Mouse (Mus musculus) thymus, adult 2 months (tissue): ENCODE data around the gene Pcyt1a. TPM values are rescaled to one million over a fixed set of nuclear protein-coding genes. Genes with fewer than 3 reads are reported as not detected.

Experiments
- DNase-seq: peaks from one replicate; pipeline ENCODE4 v3.0.0; 2021
- H3K27ac ChIP-seq: fragments of 200-500 bp; 2 replicates; pipeline ENCODE4 v1.5.1; 2012; ENCODE audit warnings: low read length, control low read depth; ENCODE audit not compliant: control insufficient read depth, insufficient read depth
- H3K27me3 ChIP-seq: fragments of 200-500 bp; 2 replicates; pipeline ENCODE4 v1.6.1; 2012; ENCODE audit warnings: mild to moderate bottlenecking, low read length, moderate library complexity, mixed read lengths; ENCODE audit not compliant: control insufficient read depth, insufficient read depth
- H3K36me3 ChIP-seq: fragments of 200-500 bp; 2 replicates; pipeline ENCODE4 v1.6.1; 2012; ENCODE audit warnings: mild to moderate bottlenecking, low read length, moderate library complexity; ENCODE audit not compliant: control insufficient read depth, insufficient read depth
- H3K4me1 ChIP-seq: fragments of 200-500 bp; replicated peaks from 2 replicates; pipeline ENCODE4 v1.6.1; 2012; ENCODE audit warnings: low read length; ENCODE audit not compliant: control insufficient read depth, insufficient read depth
- H3K4me3 ChIP-seq: fragments of 200-500 bp; 2 replicates; pipeline ENCODE4 v1.5.1; 2012; ENCODE audit warnings: mild to moderate bottlenecking, low read length, control low read depth, moderate library complexity; ENCODE audit not compliant: control insufficient read depth, insufficient read depth
- CTCF ChIP-seq: fragments of 200-500 bp; IDR thresholded peaks from 2 replicates; pipeline ENCODE4 v1.5.1; 2012; ENCODE audit warnings: mild to moderate bottlenecking, control low read depth, low read length, moderate library complexity, borderline replicate concordance; ENCODE audit not compliant: control insufficient read depth, poor library complexity, insufficient read depth; ENCODE audit errors: extremely low read depth
- POLR2A ChIP-seq: fragments of 200-500 bp; IDR thresholded peaks from 2 replicates; pipeline ENCODE4 v1.6.1; 2012; ENCODE audit warnings: mild to moderate bottlenecking, low read length, control low read depth, moderate library complexity; ENCODE audit not compliant: control insufficient read depth, poor library complexity, insufficient read depth; ENCODE audit errors: extremely low read depth
- WGBS: fragments of 180-500 bp; shearing (Covaris S2); methylation state at CpG from one replicate; pipeline ENCODE4 v1.1.7; 2018; 5-methylcytosine and 5-hydroxymethylcytosine counted together
- polyA plus RNA-seq: library from polyadenylated mRNA; depleted of rRNA; stranded (reverse); fragments of >200 nt; gene quantifications from 2 replicates; pipeline ENCODE4 v1.2.3, GENCODE M21; 2012

The Pcyt1a gene
- polyA plus RNA-seq, 1 experiment = 21.2 TPM

DNA sequence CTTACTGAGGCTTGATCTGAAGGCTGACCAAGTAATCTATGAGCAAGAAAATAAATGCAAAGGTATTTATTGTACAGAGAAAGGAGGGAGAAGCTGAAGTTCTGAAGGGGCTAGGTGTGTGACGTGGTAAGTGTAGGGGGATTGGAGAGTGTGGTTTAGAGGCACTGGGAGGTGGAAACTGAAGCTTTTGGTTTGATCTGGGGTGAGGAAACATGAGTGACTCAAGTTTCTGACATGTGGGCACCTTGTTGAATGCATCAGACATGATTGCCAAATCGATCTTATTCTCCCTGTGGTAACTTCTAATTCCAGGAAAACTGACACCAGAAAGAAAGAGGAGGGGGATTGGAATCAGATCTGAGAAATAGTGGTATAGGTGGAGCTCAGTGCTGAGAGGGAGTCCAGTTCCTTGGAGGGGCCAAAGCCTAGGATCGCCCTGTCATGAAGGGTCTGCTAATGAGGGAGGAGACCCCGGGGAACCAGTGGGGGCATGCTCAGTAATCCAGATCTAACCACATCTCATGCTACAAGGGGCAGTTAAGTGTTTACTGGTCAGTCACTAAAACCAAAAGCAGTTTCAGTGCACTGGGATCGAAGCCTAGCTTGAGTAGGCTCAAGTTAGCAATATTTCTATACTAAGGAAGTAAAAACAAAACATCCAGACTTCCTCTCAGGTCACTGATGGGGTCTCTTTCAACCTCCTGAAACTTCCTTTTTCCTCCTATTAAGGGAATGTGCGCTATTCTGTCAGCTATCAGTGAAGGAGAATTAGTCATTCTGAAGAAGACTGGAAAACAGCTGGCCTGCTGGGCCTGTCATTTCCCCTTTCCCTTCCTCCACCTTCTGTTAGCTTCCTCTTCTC is 34.8 kb upstream of the Pcyt1a start:
- no peak for DNase-seq
- Histone ChIP-seq H3K36me3 (no peaks in the 10 kb centered on the region), H3K27ac (no peak overlapping the region), H3K27me3 (no peaks in the 10 kb centered on the region), H3K4me3 (no peak overlapping the region), H3K4me1 (no peaks in the 10 kb centered on the region)
- no peak for TF ChIP-seq CTCF
- no peak for TF ChIP-seq POLR2A
- 62% methylated on average over 6 of the region's 6 CpGs for WGBS

DNA sequence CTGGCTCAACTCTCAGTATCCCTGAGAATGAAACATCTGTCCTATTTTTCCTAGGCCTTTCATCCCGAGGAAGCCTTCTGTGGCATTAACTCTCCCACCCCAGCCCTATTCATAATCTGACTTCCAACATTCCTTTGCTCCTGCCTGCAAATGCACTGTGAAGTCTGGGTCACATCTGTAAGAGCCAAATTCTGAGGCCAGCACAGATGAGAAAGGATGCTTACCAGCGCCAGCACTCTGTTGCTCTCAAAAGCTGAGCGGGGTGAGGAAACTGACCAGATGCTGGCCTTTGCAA is 34.2 kb upstream of the Pcyt1a start:
- Histone ChIP-seq H3K4me1 (peaks cover 4% of the 10 kb centered on the region), H3K4me3 (no peak overlapping the region), H3K27ac (no peak overlapping the region), H3K36me3 (no peaks in the 10 kb centered on the region), H3K27me3 (no peaks in the 10 kb centered on the region)
- no peak for TF ChIP-seq CTCF
- no peak for TF ChIP-seq POLR2A
- no peak for DNase-seq
- 91% methylated on average over 3 of the region's 3 CpGs for WGBS

DNA sequence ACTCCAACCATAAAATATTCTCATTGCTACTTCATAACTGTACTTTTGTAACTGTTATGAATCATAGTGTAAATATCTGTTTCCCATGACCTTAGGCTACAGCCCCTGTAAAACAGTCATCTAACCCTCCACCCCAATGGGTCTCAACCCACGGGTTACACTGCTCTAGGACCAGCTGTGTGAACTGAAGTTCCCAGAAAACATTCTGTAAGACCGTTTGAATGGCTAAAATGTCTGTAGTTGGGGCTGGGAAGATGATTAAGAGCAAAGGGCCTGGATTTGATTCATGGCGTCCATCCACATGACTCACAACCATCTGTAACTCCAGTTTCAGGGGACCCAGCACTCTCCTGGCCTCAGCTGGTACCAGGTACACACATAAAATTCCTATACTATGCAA is 32.5 kb upstream of the Pcyt1a start:
- Histone ChIP-seq H3K4me3 (no peak overlapping the region), H3K4me1 (peaks cover 5% of the 10 kb centered on the region), H3K36me3 (no peaks in the 10 kb centered on the region), H3K27ac (no peak overlapping the region), H3K27me3 (no peaks in the 10 kb centered on the region)
- TF ChIP-seq CTCF (no peak), POLR2A (no peak)
- DNase-seq = no peak
- 91% methylated on average over 3 of the region's 3 CpGs for WGBS

DNA sequence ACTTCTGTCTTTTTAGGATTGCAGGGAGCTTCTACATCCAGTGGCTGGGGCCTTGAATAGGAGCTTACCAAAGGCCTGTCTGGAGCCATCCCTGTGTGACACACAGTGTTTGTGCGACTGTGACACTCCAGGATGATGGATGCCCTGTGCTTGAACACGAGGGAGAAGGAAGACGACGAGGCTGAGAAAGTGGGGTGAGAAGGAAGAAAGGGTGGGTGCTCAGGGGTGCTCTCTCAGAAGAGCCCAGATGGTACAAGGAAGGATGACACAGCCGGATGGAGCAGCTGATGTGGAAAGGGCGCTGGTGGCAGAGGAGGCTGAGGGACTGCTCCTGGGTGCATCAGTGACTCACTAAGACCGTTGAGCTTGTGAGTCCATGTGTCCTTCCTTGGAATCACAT is 30.5 kb upstream of the Pcyt1a start, which contains the start of gene Tm4sf19:
Tm4sf19 (plus strand) TSS at position 240 of the 400 bp plus-strand sequence.
- TF ChIP-seq CTCF = no peak
- no peak for TF ChIP-seq POLR2A
- peaks cover 5% of the 10 kb centered on the region for H3K4me1 ChIP-seq

DNA sequence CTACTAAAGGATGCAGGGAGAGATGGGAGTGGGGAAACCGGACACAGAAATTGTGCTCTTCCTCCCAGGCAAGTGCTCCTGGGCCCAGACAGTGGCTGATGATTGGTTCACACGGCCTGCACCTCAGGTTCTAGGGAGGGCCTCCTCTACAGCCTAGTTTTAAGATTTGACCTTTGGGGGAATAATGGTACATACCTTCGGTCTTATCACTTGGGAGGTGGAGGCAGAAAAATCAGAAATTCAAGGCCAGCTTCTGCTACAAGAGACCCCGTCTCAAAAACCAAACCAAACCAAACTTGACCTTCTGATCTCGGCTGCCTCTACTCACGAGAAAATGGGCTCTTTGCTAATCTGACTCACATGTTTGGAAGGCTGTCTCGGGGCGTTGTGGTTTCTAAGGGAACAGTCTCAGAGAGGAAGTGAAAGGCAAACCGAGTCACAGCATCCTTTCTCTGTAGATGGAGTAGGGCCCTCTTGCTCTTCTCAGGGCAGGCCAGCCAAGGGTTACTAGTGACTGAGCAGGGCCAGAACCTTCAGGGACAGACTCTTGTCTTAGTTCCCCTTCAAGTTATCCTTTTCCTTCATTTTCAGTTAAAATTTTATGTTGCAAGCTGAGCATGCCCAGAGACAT is 29.3 kb upstream of the Pcyt1a start:
- Histone ChIP-seq H3K4me3 (no peak overlapping the region), H3K27ac (no peak overlapping the region), H3K4me1 (peaks cover 5% of the 10 kb centered on the region), H3K27me3 (no peaks in the 10 kb centered on the region), H3K36me3 (no peaks in the 10 kb centered on the region)
- DNase-seq = peak; percentile 8
- TF ChIP-seq CTCF = no peak
- no peak for TF ChIP-seq POLR2A
- 43% methylated on average over 9 of the region's 9 CpGs for WGBS

More for the DNA sequence above, 30.5 kb upstream of the Pcyt1a start, which contains the start of gene Tm4sf19:
- Histone ChIP-seq H3K27me3 (no peaks in the 10 kb centered on the region), H3K27ac (no peak within 1 kb of the TSS), H3K4me3 (no peak within 1 kb of the TSS), H3K36me3 (no peaks in the 10 kb centered on the region)
- 87% methylated on average over 7 of the region's 7 CpGs for WGBS
- no peak for DNase-seq

DNA sequence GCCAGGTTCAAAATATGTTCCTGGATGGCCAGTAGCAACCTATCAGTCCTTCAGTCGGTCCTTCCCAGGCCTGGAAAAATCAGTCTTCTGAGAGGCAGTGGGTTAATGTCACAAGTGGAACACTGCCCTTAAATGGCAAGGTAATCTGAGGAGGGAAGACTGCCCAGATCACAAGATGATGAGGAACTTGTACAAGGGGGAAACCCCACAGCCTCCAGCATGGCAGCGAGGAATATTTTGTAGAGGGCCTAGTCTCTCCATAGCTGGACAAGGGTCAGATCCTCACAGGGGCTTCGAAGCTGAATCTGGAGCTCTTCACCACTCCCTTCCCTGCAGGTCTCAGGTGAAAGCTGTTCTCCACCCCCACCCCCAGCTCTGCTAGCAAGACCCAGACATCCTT is 27.9 kb upstream of the Pcyt1a start:
- no peak overlapping the region for H3K27ac ChIP-seq
- no peaks in the 10 kb centered on the region for H3K36me3 ChIP-seq
- no peak overlapping the region for H3K4me3 ChIP-seq
- H3K27me3 ChIP-seq = no peaks in the 10 kb centered on the region
- TF ChIP-seq POLR2A (no peak), CTCF (no peak)
- 88% methylated on average over 3 of the region's 3 CpGs for WGBS
- H3K4me1 ChIP-seq = peaks cover 5% of the 10 kb centered on the region
- no peak for DNase-seq

DNA sequence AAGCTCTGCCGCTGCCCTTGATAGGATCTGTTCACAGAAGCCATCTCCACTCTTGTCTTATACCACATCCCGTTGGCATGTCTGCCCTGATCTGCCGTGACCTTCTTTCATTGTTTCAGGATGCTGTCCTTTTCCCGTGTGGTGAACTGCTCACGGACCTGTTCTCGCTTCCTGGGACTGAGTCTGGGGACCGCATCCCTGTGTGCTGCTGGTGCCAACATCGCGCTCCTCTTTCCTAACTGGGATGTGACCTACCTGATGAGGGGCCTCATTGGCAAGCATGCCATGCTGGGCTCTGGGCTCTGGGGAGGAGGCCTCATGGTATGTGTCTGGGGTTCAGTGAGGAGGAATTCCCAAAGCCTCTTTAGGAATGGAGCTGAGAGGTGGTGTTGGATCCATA is 25.0 kb upstream of the Pcyt1a start:
- Histone ChIP-seq H3K27me3 (no peaks in the 10 kb centered on the region), H3K27ac (no peak overlapping the region), H3K4me1 (peaks cover 5% of the 10 kb centered on the region), H3K36me3 (no peaks in the 10 kb centered on the region), H3K4me3 (no peak overlapping the region)
- DNase-seq = no peak
- WGBS = 98% methylated on average over 9 of the region's 9 CpGs
- TF ChIP-seq POLR2A (no peak), CTCF (no peak)
